Mouse (Mus musculus): Measurements from ENCODE around the gene Etv6. TPM values are rescaled to one million over a fixed set of nuclear protein-coding genes. Genes with fewer than 3 reads are reported as not detected.

Gene Etv6
- total RNA-seq, 2 experiments from 2014 or later = 6.1 to 6.7 TPM

DNA sequence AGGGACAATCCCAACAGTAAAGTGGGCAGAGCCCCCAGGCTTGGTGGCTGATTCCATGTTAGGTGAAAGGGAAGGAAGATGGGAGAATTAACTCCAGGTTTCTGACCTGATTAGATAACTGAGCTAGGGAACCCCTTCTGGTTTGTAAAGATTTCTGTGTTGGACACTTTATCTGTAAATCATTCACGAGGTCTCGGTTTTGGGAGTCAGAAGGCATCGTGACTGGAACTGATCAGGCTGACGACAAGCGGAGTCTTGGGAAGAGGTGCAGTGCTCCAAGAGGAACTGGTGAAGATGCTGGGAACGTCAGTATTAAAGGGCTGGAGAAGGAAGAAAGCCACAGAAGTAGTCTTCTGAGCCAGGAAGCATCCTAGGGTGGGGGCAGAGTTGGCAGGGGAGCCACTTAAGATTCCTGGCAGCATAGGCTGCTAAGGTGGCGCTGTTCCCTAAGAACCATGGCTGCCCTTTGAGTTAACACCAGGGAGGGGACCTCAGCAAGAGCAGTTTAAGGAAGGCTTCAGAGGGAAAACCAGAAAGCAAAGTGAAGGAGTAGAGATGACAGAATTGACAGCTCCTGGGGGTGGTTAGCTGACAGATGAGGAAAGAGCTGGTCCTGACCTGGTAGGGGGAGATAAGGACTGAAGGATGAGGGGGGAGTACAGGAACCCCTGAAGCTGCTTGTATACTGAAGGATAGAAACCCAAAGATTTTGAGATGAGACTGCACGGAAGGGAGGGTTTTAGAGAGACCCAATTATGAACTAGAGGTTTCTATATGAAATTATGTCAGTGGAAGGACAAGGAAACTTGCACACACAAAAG, 191.1 kb downstream of the Etv6 start:
- intact Hi-C loops (cut with DNase I) = no loop called here
- DNase-seq = no peak

DNA sequence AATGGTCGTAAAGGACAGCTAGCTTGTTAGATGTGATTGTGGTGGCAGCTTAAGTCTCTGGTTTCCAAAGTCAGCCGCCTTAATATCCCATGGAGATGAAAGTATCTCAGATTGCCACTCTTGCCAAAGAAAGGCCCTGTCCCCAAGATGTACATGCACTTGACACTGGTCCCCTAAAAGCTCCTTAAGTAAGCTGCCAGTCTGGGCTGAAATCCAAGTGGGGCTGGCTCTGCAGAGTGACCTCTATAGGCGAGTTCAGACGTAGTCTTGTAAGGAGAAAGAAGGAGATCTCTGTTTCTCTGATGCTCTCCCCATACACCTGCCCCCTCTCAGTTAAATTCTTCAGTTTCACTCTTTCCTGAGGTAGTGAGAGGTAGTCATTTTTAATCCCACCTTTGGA, 200.8 kb downstream of the Etv6 start:
- DNase-seq = no peak
- intact Hi-C loops (cut with DNase I) = no loop called here

DNA sequence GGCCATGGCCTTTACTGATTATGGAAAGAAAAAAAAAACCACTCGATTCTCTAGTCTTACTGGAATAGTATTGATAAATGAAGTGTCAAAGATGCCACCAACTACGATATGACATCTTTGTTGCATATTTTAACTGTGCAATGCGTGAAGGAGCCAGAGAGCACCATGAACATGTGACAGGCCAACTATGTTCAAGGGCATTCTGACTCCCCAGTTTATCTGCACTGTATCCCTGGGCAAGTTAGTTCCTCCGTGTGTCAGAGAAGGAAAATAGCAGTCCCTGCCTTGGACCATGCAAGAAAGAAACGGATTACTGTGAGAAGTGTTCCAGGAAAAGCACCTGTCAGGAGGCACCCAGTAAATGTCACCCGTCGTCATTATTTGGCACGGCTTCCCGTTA, 203.0 kb downstream of the Etv6 start:
- no peak for DNase-seq
- intact Hi-C loops (cut with DNase I) = no loop called here

DNA sequence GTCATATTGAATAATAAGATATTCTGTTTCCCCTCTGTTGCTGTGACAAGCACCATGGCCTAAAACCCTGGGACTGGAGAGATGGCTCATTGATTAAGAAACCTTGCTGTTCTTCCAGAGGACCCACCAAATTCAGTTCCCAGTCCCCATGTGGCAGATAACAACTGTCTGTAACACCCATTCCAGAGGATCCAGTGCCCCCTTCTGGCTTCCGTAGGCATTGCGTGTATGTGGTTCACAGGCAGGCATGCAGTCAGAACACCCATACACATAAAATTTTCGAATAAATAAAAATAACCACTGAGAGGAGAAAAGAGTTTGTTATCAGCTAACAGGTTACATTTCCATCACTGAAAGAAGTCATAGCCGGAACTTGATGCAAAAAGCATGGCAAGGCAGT, 205.5 kb downstream of the Etv6 start:
- intact Hi-C loops (cut with DNase I) = no loop called here
- no peak for DNase-seq

DNA sequence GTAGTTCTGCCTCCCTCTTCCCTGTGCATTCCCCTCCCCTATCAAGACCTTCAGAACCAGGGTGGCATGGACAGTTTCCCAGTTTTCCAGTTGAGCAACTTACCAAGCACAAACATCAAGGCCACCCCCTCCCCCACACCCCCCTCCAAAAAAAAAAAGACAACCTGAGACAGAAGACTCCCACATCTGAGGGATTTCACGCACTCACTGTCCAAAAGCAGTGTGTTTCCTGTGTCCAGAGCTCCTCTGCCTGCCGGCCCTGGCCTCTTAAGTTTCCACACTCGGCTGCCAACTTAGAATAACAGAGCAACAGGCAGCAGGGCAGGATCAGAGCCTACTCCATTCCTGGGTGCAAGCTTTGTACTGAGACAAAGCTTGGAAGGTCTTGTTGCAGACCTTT, 207.6 kb downstream of the Etv6 start:
- intact Hi-C loops (cut with DNase I) = no loop called here
- DNase-seq = no peak

DNA sequence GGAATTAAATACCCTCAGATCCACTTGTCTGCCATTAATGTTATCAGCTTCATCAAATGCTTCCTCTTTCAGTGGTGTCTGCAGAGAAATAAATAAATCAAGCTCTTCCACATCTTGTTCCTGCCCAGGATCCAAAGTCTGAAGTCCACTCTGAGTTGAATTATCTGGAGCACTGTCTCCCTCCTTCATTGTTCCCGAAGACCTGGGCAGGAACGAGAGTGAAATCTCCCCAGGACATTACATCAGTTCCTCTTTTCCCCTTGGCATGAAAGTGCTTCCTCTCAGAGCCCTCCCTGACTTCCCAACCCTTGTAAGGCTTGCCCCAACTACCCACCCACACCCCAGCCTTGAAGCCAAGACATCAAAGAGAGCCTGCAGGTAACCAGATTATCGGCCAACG, 208.0 kb downstream of the Etv6 start:
- DNase-seq = no peak

DNA sequence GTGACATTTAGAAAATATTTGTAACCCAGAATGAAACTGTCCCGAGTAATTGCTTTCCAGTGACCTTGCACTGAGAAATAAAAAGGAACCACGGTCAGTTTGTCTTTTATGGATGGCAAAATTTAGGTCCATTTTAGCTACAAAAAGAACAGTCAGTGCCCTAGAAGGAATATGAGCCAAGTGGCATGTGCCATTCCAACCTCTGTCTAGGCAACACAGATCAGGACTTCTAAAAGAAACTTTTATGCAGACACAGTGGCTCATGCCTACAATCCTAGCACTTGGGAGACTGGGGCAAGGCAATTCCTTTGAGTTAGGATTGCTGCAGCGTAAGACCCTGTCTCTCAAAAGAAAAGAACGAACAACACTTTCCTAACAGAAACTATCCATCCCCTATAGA, 208.6 kb downstream of the Etv6 start:
- intact Hi-C loops (cut with DNase I) = no loop called here
- no peak for DNase-seq

More for the DNA sequence above, 208.0 kb downstream of the Etv6 start:
- intact Hi-C loops (cut with DNase I) = no loop called here

DNA sequence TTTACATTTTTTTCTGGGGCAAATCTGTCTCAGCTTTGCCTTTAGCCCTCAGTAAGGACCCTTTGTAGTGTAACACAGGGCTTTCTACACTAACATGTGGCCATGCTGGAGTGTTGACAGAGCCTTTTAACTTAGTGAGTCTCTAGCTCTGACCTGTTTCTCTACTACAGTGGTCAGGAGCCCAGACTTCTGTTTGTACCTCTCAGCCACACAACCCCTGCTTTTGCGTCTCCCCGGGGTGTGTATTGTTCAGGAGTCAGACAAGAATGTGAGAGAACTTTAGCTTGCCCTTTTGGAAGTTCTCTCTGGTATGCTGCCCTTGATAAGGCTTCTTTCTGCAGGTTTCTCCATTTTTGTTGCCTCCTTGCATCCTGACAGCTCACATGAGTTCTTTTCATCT, 210.6 kb downstream of the Etv6 start:
- intact Hi-C loops (cut with DNase I) = no loop called here
- no peak for DNase-seq

DNA sequence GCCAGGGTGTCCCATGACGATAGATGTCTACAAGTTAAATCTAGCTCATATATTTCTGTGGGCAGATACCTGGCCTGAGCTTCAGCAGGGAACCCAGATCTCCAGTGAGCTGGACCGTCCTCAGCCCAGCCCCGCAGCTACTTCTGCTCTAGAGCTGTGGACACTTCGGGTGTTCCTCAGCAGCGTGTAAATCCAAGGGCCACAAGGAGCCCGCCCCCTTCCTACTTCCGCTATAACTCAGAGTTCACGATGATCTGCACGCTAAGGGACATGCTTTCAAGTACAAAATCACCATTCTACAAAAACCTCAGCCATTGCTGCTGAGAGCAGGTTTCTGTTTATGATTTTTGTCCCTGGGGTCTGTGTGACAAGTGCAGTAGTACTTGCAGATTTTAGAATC, 211.8 kb downstream of the Etv6 start:
- DNase-seq = no peak
- intact Hi-C loops (cut with DNase I) = no loop called here

DNA sequence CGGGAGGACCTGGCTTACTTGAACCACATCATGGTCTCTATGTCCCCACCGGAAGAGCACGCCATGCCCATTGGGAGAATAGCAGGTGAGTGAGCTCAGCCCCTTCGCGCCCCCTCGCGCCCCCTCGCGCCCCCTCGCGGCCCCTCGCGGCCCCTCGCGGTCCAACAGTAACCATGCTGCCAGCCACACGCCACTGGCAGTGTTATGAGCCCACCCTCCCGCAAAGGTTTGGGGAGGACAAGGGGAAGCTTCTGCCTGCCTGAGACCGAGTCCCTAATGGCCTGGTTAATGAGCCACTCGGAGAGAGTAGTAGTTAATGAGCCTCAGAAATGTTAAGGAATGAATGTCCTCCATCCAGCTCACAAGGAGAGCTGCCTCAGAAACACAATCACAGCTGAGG, 213.2 kb downstream of the Etv6 start:
- intact Hi-C loops (cut with DNase I) = no loop called here
- no peak for DNase-seq

DNA sequence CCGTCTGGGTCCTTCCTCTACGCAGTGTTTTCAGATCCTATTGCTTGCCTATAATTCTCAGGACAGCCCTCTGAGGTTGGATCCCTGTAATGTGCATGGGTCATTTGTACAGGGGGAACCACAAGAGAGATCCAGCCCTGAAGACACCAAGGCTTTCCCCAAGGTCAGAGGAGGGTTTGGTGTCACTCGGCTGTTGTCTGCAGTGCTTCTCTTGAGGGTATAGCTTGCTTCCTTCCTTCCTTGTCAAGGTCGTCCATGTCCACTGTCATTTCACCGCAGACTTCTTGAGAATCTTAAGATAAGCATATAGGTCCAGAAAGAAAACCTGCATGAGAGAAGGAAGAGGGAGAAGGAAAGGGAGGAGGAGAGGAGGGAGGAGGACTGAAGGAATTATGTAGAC, 215.3 kb downstream of the Etv6 start:
- intact Hi-C loops (cut with DNase I) = no loop called here

DNA sequence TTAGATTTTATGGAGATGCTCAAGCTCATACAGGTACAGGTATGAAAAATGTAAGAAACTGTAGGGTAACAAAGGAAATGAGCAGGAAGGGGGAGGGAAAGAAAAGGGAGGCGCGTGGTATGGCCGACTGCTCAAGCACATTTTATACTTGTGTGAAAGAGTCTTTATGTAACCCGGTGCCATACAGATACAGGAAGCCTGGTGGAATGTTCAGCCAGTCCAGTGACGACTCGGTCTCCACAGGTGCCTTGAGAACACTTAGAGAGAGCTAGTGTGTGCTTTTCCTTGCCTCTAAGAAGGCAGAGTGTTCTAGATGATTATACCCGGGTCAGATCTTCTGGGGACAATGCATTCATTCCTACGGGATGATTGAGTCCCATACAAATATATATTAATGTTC, 215.9 kb downstream of the Etv6 start:
- intact Hi-C loops (cut with DNase I) = no loop called here
- no peak for DNase-seq

More for the DNA sequence above, 215.3 kb downstream of the Etv6 start:
- DNase-seq = no peak

DNA sequence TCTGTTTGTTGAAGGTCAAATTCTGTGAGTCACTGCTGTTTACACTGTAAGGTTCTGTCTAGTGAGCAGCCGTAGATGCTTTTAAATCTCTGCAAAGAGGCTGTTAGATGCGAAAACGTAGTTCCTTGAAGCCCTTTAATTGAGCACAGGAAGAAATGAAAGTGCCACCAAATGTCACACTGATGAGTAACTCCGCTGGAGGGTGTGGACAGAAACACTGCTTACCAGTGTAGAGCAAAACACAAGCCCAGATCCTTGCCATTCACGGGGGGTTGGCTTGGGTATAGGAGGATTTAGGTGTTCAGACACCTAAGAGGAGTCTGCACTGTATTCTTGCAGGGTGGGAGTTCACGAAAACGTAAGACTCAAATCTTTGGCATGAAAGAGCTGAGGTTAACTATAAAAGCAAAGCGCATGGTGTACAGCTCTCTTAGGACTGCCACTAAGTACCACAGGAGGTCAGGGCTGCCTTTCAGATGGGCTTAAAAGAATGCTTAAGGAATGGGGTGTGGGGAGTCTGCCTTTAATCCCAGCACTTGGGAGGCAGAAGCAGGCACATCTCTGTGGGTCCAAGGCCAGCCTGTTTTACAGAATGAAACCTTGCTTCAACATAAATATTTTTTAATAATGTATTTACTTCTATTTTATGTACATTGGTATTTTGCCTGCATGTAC, 216.7 kb downstream of the Etv6 start:
- no peak for DNase-seq
- intact Hi-C loops (cut with DNase I) = no loop called here

DNA sequence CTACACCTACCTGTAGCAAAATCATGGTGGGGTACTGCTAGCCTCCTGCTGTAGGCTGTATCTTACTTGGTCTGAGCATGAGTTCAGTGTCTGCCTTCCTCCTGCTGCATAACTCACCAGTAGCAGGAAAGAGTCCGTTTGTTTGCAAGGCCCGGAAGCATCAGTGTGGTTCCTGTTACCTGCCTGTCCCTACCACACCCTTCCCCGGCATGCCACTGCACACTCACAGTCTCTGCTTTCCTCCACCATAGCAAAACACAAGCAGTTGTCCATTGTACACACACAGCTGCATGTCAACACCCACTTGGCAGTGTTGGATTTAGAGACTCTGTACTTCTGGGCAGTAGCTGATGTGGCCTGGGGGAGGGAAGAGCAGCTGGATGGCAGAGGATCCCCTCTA, 220.9 kb downstream of the Etv6 start:
- intact Hi-C loops (cut with DNase I) = no loop called here
- no peak for DNase-seq

DNA sequence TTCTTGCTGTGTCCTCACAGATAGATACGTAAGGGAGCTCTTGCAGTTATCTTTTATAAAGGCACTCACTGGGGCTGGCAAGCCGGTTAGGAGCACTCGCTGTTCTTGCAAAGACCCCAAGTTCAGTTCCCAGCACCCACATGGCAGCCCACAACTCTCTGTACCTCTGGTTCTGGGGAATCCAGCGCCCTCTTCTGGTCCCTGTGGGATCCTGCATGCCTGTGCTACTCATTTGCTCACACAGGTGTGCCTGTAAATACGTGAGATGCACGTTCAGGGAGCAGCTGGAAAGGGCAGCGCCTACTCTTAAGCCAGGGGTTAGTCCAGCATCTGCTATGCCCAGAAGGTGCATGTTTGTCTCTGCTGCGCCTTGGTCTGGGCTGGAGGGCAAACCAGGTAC, 224.4 kb downstream of the Etv6 start:
- DNase-seq = no peak
- intact Hi-C loops (cut with DNase I) = no loop called here

DNA sequence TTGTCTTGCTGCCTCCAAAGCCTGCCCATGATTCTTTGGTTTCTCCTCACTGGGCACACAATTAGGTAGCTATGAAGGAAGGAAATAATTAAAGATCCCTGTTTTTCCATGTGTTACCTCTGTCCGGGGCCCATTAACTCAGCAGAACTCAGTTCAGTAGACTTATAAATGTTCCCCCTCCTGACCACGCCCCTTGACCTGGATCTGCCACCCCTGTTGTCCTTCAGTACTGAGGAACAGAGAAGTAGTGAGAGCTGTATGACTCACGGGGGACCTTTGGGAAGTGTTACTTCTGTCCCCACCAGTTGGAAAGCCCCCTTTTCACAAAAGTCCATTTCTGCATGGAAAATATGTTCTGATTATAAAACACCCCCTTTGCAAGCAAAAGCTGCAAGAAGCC, 226.4 kb downstream of the Etv6 start:
- DNase-seq = no peak
- intact Hi-C loops (cut with DNase I) = no loop called here

DNA sequence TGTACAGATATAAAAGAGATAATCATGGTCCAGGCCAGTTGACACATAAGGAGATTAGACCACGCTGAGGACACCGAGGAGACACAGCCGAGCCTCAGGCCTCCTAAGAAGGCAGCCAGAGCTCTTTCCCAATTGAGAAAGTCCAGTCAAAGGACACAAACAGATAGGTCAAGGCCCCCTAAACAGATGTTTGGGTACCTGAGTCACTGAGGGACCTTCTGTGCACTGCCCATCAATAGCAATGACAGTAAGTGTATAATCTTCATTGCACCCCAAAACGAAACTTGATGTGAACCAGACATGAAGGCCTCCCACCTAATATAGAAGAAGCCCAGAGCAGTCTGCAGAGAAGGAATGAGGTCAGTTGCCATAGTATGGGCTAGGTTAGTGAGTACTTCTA, 226.9 kb downstream of the Etv6 start:
- intact Hi-C loops (cut with DNase I) = no loop called here
- no peak for DNase-seq

DNA sequence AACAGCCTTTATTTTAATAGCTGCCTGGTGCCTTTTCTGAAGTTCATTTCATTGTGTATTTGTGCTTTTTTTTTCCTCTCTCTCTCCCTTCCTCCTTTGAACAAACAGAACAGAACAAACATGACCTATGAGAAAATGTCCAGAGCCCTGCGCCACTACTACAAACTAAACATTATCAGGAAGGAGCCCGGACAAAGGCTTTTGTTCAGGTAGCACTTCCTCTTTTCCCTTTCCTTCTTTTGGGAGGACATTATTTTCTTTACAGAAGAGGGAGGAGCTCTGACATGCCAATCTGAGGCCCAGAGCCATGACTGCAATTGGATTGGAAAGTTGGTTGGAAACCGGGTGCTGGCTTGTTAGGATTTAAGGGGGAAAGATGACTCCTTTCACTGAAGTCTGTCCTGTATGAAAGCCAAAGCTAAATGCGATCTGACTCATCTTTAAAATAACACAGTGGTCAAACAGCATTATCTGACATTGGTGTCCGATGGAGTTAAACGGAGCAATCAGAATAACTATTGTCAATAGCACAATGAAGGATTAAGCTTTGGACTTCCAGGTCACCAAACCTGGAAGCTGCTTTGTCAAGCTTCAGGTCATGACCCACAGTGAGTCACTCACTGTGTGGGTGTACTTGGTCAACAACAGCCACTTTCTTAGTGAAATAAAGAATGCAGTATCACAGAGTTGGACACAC, 227.6 kb downstream of the Etv6 start:
- intact Hi-C loops (cut with DNase I) = no loop called here
- no peak for DNase-seq

DNA sequence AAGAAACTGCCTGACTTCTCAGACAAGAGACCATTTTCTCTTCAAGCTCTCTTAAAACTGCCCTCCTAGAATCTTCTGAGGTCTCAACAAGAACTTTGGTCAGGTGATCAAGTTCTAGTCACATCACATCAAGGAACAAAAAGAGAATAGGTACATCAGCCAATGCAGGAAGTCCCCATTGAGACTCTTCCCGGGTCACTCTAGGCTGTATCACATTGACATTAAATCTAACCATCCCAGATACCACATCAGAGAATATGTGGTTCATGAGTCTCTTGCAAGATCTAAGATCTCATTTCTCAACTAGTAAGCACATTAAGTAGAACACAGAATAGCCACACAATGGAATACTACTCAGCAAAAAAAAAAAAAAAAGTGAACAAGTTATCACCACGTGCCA, 238.4 kb downstream of the Etv6 start:
- intact Hi-C loops (cut with DNase I) = no loop called here
- DNase-seq = no peak

DNA sequence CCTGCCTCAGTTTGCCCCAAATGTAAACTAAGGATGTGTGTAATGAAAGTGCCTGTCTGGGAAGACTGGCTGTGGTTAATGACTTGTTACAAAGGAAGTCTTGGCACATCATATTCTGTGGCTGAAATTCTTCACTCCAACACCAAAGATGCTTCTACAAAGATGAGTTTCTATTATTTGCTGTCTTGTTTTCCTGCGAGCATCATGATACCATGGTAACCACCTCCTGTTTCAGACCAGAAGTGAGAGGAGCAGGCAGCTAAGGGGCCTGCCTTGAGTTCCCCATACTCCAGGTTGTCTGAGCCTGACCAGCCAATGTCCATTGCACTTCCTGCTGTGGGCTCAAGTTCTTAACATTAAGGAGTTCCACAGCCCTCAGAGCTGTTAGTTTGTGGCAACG, 241.5 kb downstream of the Etv6 start:
- DNase-seq = no peak
- intact Hi-C loops (cut with DNase I) = no loop called here

DNA sequence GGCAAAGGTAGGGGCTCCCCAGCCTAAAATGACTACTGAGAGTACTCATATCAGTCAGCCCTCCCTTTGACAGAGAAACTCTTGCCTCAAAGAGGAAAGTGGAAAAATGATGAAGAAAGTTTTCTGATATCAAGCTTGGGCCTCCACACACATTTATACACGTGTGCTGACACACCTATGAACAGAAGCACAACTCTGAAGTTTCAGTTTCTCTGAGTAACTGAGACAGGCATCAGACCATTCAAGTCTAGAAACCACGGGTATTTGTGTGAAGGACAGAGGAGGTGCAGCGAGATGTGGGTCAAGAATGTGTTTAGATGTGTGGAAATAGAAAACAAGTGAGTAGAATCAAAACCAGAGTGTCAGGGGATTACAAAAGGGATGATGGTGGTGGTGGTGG, 246.6 kb downstream of the Etv6 start:
- intact Hi-C loops (cut with DNase I) = no loop called here
- no peak for DNase-seq

DNA sequence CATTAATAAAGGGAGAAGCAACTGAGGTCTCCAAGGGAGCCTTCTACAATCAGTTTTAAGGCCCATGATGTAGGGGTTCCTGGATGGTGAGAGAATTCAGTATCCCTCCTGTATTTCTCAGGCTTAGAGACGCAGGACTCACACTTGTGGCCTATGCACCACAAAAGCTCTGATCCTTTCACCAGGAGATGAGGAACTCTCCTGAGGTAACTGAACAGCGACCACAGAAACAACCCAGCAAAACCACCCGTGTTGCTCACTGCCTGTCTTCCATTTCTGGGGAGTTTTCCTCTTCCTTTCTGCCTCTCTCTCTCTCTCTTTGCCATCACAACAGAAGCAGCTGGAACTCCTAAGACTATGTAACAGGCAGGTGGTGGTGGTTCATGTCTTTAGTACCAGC, 256.3 kb downstream of the Etv6 start:
- no peak for DNase-seq
- intact Hi-C loops (cut with DNase I) = no loop called here
